Comparison of ENCODE assay signal across 8 mouse cellular contexts in genomic region chr4:117914031-117914430, GRCm38 (mm10). TPM values are rescaled to one million over a fixed set of nuclear protein-coding genes. Genes with fewer than 3 reads are reported as not detected.
A peak's percentile ranks its signal among the peaks of the same experiment; 100 is the strongest.
DNase-seq lines count a peak whose midpoint lies in the region; ATAC-seq and TF ChIP-seq lines count a peak whose summit lies in the region.
"Had no signal": no experiment of that assay in that cellular context is flagged by ENCODE, and none has a peak within 500 bp of the region (broad histone marks: within the 10 kb centered on the region; RNA-seq: fewer than 3 reads in every experiment).

No protein-coding gene starts in this region.

- ATAC-seq in neural tube, embryonic 11.5 days (ENCODE audit: insufficient read depth, low FRiP score, low TSS enrichment): no peak
- no peak for ATAC-seq in embryonic facial prominence, embryonic 15.5 days (ENCODE audit: insufficient number of reproducible peaks, low FRiP score, low TSS enrichment, low read depth)
- ATAC-seq in hindbrain, embryonic 15.5 days (ENCODE audit: low FRiP score, low read depth): peak; percentile 0; the same call in 1 of the 2 replicates
- ATAC-seq in megakaryocyte progenitor cell, adult 5-6 weeks (replicated peaks; ENCODE audit: poor library complexity): no peak
- no peak for ATAC-seq in monocyte, adult 5-6 weeks (replicated peaks; ENCODE audit: insufficient number of reproducible peaks, low FRiP score, low TSS enrichment, poor library complexity, severe bottlenecking)

- peak overlapping the region; percentile 72 for H3K4me3 ChIP-seq in neural tube, embryonic 11.5 days (ENCODE audit: low read depth, low read length)
- peak overlapping the region; percentile 81 for H3K4me3 ChIP-seq in embryonic facial prominence, embryonic 15.5 days (replicated peaks)
- peak overlapping the region; percentile 72 for H3K4me3 ChIP-seq in hindbrain, embryonic 15.5 days
- peak overlapping the region; percentile 95 for H3K4me3 ChIP-seq in myocyte

- H3K27me3 ChIP-seq in neural tube, embryonic 11.5 days (ENCODE audit: control insufficient read depth, insufficient read depth, low read length): no peaks in the 10 kb centered on the region
- no peaks in the 10 kb centered on the region for H3K27me3 ChIP-seq in embryonic facial prominence, embryonic 15.5 days
- H3K27me3 ChIP-seq in hindbrain, embryonic 15.5 days: no peaks in the 10 kb centered on the region
- H3K27me3 ChIP-seq in myocyte (ENCODE audit: control insufficient read depth, insufficient read depth, insufficient read length): no peaks in the 10 kb centered on the region

- peak overlapping the region; percentile 11 for H3ac ChIP-seq in myocyte (ENCODE audit: control insufficient read depth, insufficient read length)

- H3K9ac ChIP-seq in neural tube, embryonic 11.5 days (ENCODE audit: low read length): peak overlapping the region; percentile 79
- peak overlapping the region; percentile 71 for H3K9ac ChIP-seq in embryonic facial prominence, embryonic 15.5 days
- peak overlapping the region; percentile 87 for H3K9ac ChIP-seq in hindbrain, embryonic 15.5 days

- H3K36me3 ChIP-seq in neural tube, embryonic 11.5 days (ENCODE audit: control insufficient read depth, insufficient read depth, low read length): peaks cover 2% of the 10 kb centered on the region; the same call in 1 of the 2 replicates
- H3K36me3 ChIP-seq in embryonic facial prominence, embryonic 15.5 days: peaks cover 13% of the 10 kb centered on the region
- peaks cover 13% of the 10 kb centered on the region for H3K36me3 ChIP-seq in hindbrain, embryonic 15.5 days
- no peaks in the 10 kb centered on the region for H3K36me3 ChIP-seq in myocyte (ENCODE audit: control insufficient read depth, insufficient read depth)

- H3K4me1 ChIP-seq in neural tube, embryonic 11.5 days (ENCODE audit: control insufficient read depth, insufficient read depth, low read length): peaks cover 28% of the 10 kb centered on the region
- peaks cover 30% of the 10 kb centered on the region for H3K4me1 ChIP-seq in embryonic facial prominence, embryonic 15.5 days
- peaks cover 62% of the 10 kb centered on the region for H3K4me1 ChIP-seq in hindbrain, embryonic 15.5 days (replicated peaks)

- peaks cover 55% of the 10 kb centered on the region for H3K79me2 ChIP-seq in myocyte (ENCODE audit: control insufficient read depth, insufficient read depth)

- no peak overlapping the region for H3K27ac ChIP-seq in neural tube, embryonic 11.5 days (ENCODE audit: low read depth, low read length)
- H3K27ac ChIP-seq in embryonic facial prominence, embryonic 15.5 days (replicated peaks): no peak overlapping the region
- 0 out of 2 replicates have a peak overlapping the region, but pooled peaks have one; percentile 6 for H3K27ac ChIP-seq in hindbrain, embryonic 15.5 days (replicated peaks)

- H3K9me3 ChIP-seq in neural tube, embryonic 11.5 days (ENCODE audit: control insufficient read depth, low read length): no peaks in the 10 kb centered on the region
- no peaks in the 10 kb centered on the region for H3K9me3 ChIP-seq in embryonic facial prominence, embryonic 15.5 days (replicated peaks)
- no peaks in the 10 kb centered on the region for H3K9me3 ChIP-seq in hindbrain, embryonic 15.5 days

- 18% methylated on average over 8 of the region's 8 CpGs for WGBS in neural tube, embryonic 11.5 days
- 10% methylated on average over 8 of the region's 8 CpGs for WGBS in embryonic facial prominence, embryonic 15.5 days
- WGBS in hindbrain, embryonic 15.5 days: 11% methylated on average over 8 of the region's 8 CpGs

- H3K4me2 ChIP-seq in neural tube, embryonic 11.5 days (ENCODE audit: low read depth): peak overlapping the region; percentile 66
- H3K4me2 ChIP-seq in embryonic facial prominence, embryonic 15.5 days (replicated peaks): peak overlapping the region; percentile 99
- H3K4me2 ChIP-seq in hindbrain, embryonic 15.5 days: peak overlapping the region; percentile 97
- peak overlapping the region; percentile 83 for H3K4me2 ChIP-seq in myocyte (ENCODE audit: low read depth)

- no peak for DNase-seq in neural tube, embryonic 11.5 days (ENCODE audit: low spot score)
- DNase-seq in neural tube, embryonic 10.5 days (ENCODE audit: extremely low spot score, low spot score): no peak

- no peak for TF ChIP-seq POLR2A in myocyte (IDR thresholded peaks at IDR 0.05; ENCODE audit: insufficient read length, low read depth)

TF ChIP-seq in myocyte, 11 proteins besides CTCF, POLR2A, EP300 and RAD21:
- TF ChIP-seq MYOD1 (IDR thresholded peaks at IDR 0.05; ENCODE audit: control insufficient read depth in 1 of 3, insufficient read length in 2 of 3, low read depth in 2 of 3) (peak in 1 of 3 experiments; percentile 51), SRF (IDR thresholded peaks at IDR 0.05; ENCODE audit: control insufficient read depth, insufficient read length, low read depth) (no peak)

RNA-seq across cellular contexts. Expression of gene Ipo13, which starts 0.8 kb away (rescaled TPM):
- 56.3 and 67.0 TPM in 2 replicates for polyA plus RNA-seq in neural tube, embryonic 11.5 days (2014; fragmentation: Nextera tagmentation; extraction: Ambion mirVana)
- 46.1 and 49.6 TPM in 2 replicates for polyA plus RNA-seq in embryonic facial prominence, embryonic 15.5 days (2015; fragmentation: Nextera tagmentation; extraction: Ambion mirVana)
- 62.3 and 68.8 TPM in 2 replicates for polyA plus RNA-seq in hindbrain, embryonic 15.5 days (2015; fragmentation: Nextera tagmentation; extraction: Ambion mirVana)
- polyA plus RNA-seq in myocyte (2012; fragmentation: generic; extraction: Trizol): 62.2 TPM
- total RNA-seq in megakaryocyte progenitor cell, adult 5-6 weeks (2015): 19.1 and 19.5 TPM in 2 replicates
- 6.2 and 10.6 TPM in 2 replicates for total RNA-seq in megakaryocyte progenitor cell, adult 5-6 weeks (2017)
- 4.4 to 15.6 TPM (median 7.5 TPM) in 3 replicates for total RNA-seq in monocyte, adult 5-6 weeks (2017)

RNA-seq across cellular contexts. Expression of gene Artn, which starts 15.5 kb away (rescaled TPM):
- 1.5 and 1.7 TPM in 2 replicates for polyA plus RNA-seq in neural tube, embryonic 11.5 days (2014; fragmentation: Nextera tagmentation; extraction: Ambion mirVana)
- polyA plus RNA-seq in embryonic facial prominence, embryonic 15.5 days (2015; fragmentation: Nextera tagmentation; extraction: Ambion mirVana): 2.1 and 4.3 TPM in 2 replicates
- polyA plus RNA-seq in hindbrain, embryonic 15.5 days (2015; fragmentation: Nextera tagmentation; extraction: Ambion mirVana): 0.87 and 0.92 TPM in 2 replicates
- 15.9 TPM for polyA plus RNA-seq in myocyte (2012; fragmentation: generic; extraction: Trizol)
- total RNA-seq in megakaryocyte progenitor cell, adult 5-6 weeks (2015): not detected in 2 replicates
- not detected in 2 replicates for total RNA-seq in megakaryocyte progenitor cell, adult 5-6 weeks (2017)
- not detected in 3 replicates for total RNA-seq in monocyte, adult 5-6 weeks (2017)
- total RNA-seq: common myeloid progenitor, adult 5-6 weeks had no signal

RNA-seq across cellular contexts. Expression of gene Dph2, which starts 22.2 kb away (rescaled TPM):
- polyA plus RNA-seq in neural tube, embryonic 11.5 days (2014; fragmentation: Nextera tagmentation; extraction: Ambion mirVana): 23.8 and 25.0 TPM in 2 replicates
- 15.8 and 16.7 TPM in 2 replicates for polyA plus RNA-seq in embryonic facial prominence, embryonic 15.5 days (2015; fragmentation: Nextera tagmentation; extraction: Ambion mirVana)
- 21.8 and 23.6 TPM in 2 replicates for polyA plus RNA-seq in hindbrain, embryonic 15.5 days (2015; fragmentation: Nextera tagmentation; extraction: Ambion mirVana)
- 8.5 TPM for polyA plus RNA-seq in myocyte (2012; fragmentation: generic; extraction: Trizol)
- 9.5 and 13.0 TPM in 2 replicates for total RNA-seq in megakaryocyte progenitor cell, adult 5-6 weeks (2015)
- 8.3 and 10.3 TPM in 2 replicates for total RNA-seq in megakaryocyte progenitor cell, adult 5-6 weeks (2017)
- total RNA-seq in monocyte, adult 5-6 weeks (2017): 2.1 to 15.0 TPM (median 4.2 TPM) in 3 replicates

RNA-seq across cellular contexts. Expression of gene Atp6v0b, which starts 26.9 kb away (rescaled TPM):
- 235 and 249 TPM in 2 replicates for polyA plus RNA-seq in neural tube, embryonic 11.5 days (2014; fragmentation: Nextera tagmentation; extraction: Ambion mirVana)
- polyA plus RNA-seq in embryonic facial prominence, embryonic 15.5 days (2015; fragmentation: Nextera tagmentation; extraction: Ambion mirVana): 252 and 271 TPM in 2 replicates
- 570 and 601 TPM in 2 replicates for polyA plus RNA-seq in hindbrain, embryonic 15.5 days (2015; fragmentation: Nextera tagmentation; extraction: Ambion mirVana)
- 470 TPM for polyA plus RNA-seq in myocyte (2012; fragmentation: generic; extraction: Trizol)
- 308 and 311 TPM in 2 replicates for total RNA-seq in megakaryocyte progenitor cell, adult 5-6 weeks (2015)
- 105 and 150 TPM in 2 replicates for total RNA-seq in megakaryocyte progenitor cell, adult 5-6 weeks (2017)
- 121 to 188 TPM (median 178 TPM) in 3 replicates for total RNA-seq in monocyte, adult 5-6 weeks (2017)

RNA-seq across cellular contexts. Expression of gene B4galt2, which starts 30.7 kb away (rescaled TPM):
- 30.9 and 32.1 TPM in 2 replicates for polyA plus RNA-seq in neural tube, embryonic 11.5 days (2014; fragmentation: Nextera tagmentation; extraction: Ambion mirVana)
- polyA plus RNA-seq in embryonic facial prominence, embryonic 15.5 days (2015; fragmentation: Nextera tagmentation; extraction: Ambion mirVana): 31.1 and 32.0 TPM in 2 replicates
- 56.5 and 69.5 TPM in 2 replicates for polyA plus RNA-seq in hindbrain, embryonic 15.5 days (2015; fragmentation: Nextera tagmentation; extraction: Ambion mirVana)
- 41.6 TPM for polyA plus RNA-seq in myocyte (2012; fragmentation: generic; extraction: Trizol)
- 0.54 TPM in 2 replicates for total RNA-seq in megakaryocyte progenitor cell, adult 5-6 weeks (2015)
- not detected in 2 replicates for total RNA-seq in megakaryocyte progenitor cell, adult 5-6 weeks (2017)
- total RNA-seq in monocyte, adult 5-6 weeks (2017): not detected in 3 replicates
- total RNA-seq: common myeloid progenitor, adult 5-6 weeks had no signal
